Mouse (Mus musculus): ENCODE measurements at regions not wholly inside any gene's neighbourhood (a gene's known extent, or its start where the extent isn't known, plus 50 kb on each side); places are given as distances from the start of the nearest gene placed in this dataset.

- DNase-seq (ENCODE audit: low read depth): peak; percentile 29
- TF ChIP-seq CTCF (IDR thresholded peaks at IDR 0.05; ENCODE audit: borderline replicate concordance, extremely low read depth, insufficient read depth, insufficient read length) (no peak), POLR2A (IDR thresholded peaks at IDR 0.05; ENCODE audit: borderline replicate concordance, extremely low read depth, insufficient read depth, insufficient read length, poor library complexity, severe bottlenecking) (no peak)
Observed at GRCm38 (mm10) chr11:71976724-71977481, 60.4 kb downstream of the Aipl1 start.

GRCm38 (mm10) chr11:71971351-71971750 lies 66.0 kb downstream of the Aipl1 start:
- no peak for TF ChIP-seq CTCF (IDR thresholded peaks at IDR 0.05; ENCODE audit: borderline replicate concordance, extremely low read depth, insufficient read depth, insufficient read length)
- TF ChIP-seq POLR2A (IDR thresholded peaks at IDR 0.05; ENCODE audit: borderline replicate concordance, extremely low read depth, insufficient read depth, insufficient read length, poor library complexity, severe bottlenecking): no peak
- DNase-seq (ENCODE audit: low read depth): peak; percentile 62

- no peak for DNase-seq (ENCODE audit: low read depth)
- TF ChIP-seq POLR2A (IDR thresholded peaks at IDR 0.05; ENCODE audit: borderline replicate concordance, extremely low read depth, insufficient read depth, insufficient read length, poor library complexity, severe bottlenecking): no peak
- TF ChIP-seq CTCF (IDR thresholded peaks at IDR 0.05; ENCODE audit: borderline replicate concordance, extremely low read depth, insufficient read depth, insufficient read length): no peak
Observed at GRCm38 (mm10) chr11:71962306-71962705, 75.0 kb downstream of the Aipl1 start.

DNA sequence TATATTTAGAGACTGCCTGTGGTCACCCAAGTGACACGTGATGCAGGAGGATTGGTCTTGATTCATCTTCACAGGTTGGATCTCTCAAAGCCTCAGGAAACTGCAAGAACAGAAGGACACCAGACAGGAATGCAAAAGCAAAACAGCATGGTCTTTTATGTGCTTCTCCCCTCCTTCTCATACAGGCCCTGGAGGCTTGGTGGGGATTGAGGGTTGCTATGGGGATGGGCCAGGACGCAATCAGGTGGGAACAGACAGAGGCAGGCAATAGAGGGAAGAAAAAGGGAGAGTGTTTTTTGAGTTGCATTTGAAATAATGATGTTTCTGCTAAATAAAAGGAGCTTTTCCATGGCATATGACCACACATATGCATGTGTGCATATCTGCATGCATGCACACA lies 84.8 kb downstream of the Aipl1 start:
- TF ChIP-seq CTCF (IDR thresholded peaks at IDR 0.05; ENCODE audit: borderline replicate concordance, extremely low read depth, insufficient read depth, insufficient read length): no peak
- TF ChIP-seq POLR2A (IDR thresholded peaks at IDR 0.05; ENCODE audit: borderline replicate concordance, extremely low read depth, insufficient read depth, insufficient read length, poor library complexity, severe bottlenecking): no peak
- peak; percentile 54 for DNase-seq (ENCODE audit: low read depth)

DNA sequence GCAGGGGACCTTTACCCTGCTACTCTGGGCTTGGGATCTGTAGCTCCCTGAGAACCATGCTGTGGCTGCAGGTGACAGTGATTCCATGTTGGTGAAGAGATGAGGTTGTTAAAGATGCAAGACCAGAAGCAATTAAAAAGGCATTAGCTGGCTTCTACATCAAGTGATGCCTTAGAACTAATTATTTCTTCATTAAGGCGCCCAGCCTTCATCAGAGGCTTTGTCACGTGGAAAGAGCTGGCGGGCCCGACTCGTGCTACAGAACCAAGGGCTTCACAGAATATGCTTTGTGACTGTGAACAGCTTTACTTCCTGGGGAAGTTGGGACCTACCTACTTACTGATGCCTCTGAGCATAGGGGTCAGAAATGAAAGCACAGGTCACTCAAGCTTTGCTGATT lies 90.1 kb downstream of the Aipl1 start:
- TF ChIP-seq CTCF (IDR thresholded peaks at IDR 0.05; ENCODE audit: borderline replicate concordance, extremely low read depth, insufficient read depth, insufficient read length) (no peak), POLR2A (IDR thresholded peaks at IDR 0.05; ENCODE audit: borderline replicate concordance, extremely low read depth, insufficient read depth, insufficient read length, poor library complexity, severe bottlenecking) (no peak)
- peak; percentile 52 for DNase-seq (ENCODE audit: low read depth)

DNA sequence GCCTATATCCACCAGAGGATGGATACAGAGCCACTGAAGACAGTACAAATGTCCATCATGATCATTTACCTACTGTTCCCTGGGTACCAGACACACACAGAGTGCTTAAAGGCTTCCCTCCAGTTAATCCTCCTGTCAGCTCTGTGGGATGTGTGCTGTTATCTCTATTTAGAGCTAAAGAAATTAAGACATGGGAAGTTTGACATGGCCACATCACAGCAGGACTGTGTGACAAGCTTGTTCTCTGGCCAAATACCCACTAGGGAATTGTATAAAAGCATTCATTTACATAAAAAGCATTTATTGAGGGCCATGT lies 92.3 kb downstream of the Aipl1 start:
- TF ChIP-seq POLR2A (IDR thresholded peaks at IDR 0.05; ENCODE audit: borderline replicate concordance, extremely low read depth, insufficient read depth, insufficient read length, poor library complexity, severe bottlenecking): no peak
- no peak for TF ChIP-seq CTCF (IDR thresholded peaks at IDR 0.05; ENCODE audit: borderline replicate concordance, extremely low read depth, insufficient read depth, insufficient read length)

GRCm38 (mm10) chr11:71944398-71945097 lies 92.8 kb downstream of the Aipl1 start:
- DNase-seq (ENCODE audit: low read depth): peak; percentile 74
- TF ChIP-seq CTCF (IDR thresholded peaks at IDR 0.05; ENCODE audit: borderline replicate concordance, extremely low read depth, insufficient read depth, insufficient read length): no peak
- no peak for TF ChIP-seq POLR2A (IDR thresholded peaks at IDR 0.05; ENCODE audit: borderline replicate concordance, extremely low read depth, insufficient read depth, insufficient read length, poor library complexity, severe bottlenecking)

More for the DNA sequence above, 92.3 kb downstream of the Aipl1 start:
- DNase-seq (ENCODE audit: low read depth): peak; percentile 46

DNA sequence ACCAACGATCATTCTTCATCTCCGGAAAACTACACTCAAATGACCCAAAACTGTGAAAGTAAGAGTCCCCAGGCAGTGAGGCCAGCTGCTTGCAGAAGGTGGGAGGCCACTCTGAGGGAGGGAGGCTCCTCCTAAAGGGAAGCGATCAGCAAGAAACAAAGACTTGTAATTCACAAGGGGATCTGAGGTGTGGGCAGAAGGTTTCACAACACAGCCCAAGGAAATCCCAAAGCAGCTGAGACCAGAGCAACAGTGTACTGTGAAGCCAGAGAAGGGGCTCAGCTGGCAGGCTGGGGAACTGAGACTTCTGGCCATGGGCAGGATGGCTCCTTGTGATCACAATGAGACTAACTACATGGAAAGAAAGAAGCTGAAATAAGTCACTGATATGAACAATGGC lies 93.8 kb downstream of the Aipl1 start:
- peak; percentile 49 for DNase-seq (ENCODE audit: low read depth)
- no peak for TF ChIP-seq CTCF (IDR thresholded peaks at IDR 0.05; ENCODE audit: borderline replicate concordance, extremely low read depth, insufficient read depth, insufficient read length)
- TF ChIP-seq POLR2A (IDR thresholded peaks at IDR 0.05; ENCODE audit: borderline replicate concordance, extremely low read depth, insufficient read depth, insufficient read length, poor library complexity, severe bottlenecking): no peak

DNA sequence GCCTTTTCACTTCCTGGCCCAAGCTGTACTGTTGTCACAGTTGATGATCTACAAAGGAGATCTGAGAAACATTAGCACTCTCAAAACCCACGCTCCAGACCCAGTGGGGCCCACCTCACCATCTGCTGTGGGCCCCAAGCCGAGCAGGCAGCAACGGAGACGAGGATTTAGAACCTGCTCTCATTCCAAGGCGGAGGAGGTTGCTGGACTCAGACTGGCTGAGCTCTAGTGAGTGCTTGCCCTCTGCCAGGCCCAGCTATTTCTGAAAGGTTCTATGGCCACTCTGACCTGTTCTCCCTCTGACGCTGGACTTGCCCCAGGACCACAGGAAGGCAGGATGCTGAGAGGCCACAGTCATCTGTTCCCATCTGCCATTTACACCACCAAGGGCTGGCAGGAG lies 98.2 kb downstream of the Aipl1 start:
- no peak for TF ChIP-seq CTCF (IDR thresholded peaks at IDR 0.05; ENCODE audit: borderline replicate concordance, extremely low read depth, insufficient read depth, insufficient read length)
- TF ChIP-seq POLR2A (IDR thresholded peaks at IDR 0.05; ENCODE audit: borderline replicate concordance, extremely low read depth, insufficient read depth, insufficient read length, poor library complexity, severe bottlenecking): no peak
- no peak for DNase-seq (ENCODE audit: low read depth)

GRCm38 (mm10) chr11:71937108-71937507 lies 100.2 kb downstream of the Aipl1 start:
- no peak for DNase-seq (ENCODE audit: low read depth)
- no peak for TF ChIP-seq CTCF (IDR thresholded peaks at IDR 0.05; ENCODE audit: borderline replicate concordance, extremely low read depth, insufficient read depth, insufficient read length)
- no peak for TF ChIP-seq POLR2A (IDR thresholded peaks at IDR 0.05; ENCODE audit: borderline replicate concordance, extremely low read depth, insufficient read depth, insufficient read length, poor library complexity, severe bottlenecking)

DNA sequence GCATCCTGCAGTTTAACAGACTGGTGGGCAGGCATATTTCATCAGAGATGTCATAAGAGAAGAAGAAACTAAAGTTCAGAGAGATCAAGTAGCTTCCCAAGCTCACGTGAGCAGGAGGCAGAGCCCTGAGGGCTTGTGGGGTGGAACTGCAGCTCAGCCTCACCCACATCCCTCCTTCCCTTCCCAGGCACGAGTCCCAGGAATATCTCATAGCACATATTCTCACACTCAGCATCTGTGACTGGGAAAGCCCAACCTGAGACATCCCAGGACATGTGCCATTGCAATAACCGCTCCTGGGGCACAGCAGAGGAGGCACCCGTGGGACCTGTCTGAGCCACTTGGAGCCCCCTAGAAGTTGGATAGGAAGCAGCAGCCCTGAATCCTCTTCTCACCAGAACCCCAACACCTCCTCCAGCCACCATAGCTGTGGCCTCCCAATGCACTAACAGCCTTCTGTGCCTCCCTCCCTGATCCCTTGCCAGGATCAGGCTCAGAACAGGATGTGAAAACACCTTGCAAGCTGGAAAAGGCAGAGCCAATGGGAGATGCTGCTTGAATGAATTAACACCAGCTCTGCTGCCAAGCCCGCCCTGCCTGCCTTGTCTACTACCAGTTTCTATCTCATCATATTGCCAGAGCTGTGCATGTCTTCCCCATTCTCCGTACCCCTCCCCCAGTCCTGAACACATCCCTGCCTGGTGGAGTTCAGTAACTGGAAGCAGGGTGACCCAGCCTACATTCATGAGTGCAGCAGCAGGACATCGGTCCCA lies 107.4 kb downstream of the Aipl1 start:
- peak; percentile 85 for DNase-seq (ENCODE audit: low read depth)
- TF ChIP-seq CTCF (IDR thresholded peaks at IDR 0.05; ENCODE audit: borderline replicate concordance, extremely low read depth, insufficient read depth, insufficient read length) (no peak), POLR2A (IDR thresholded peaks at IDR 0.05; ENCODE audit: borderline replicate concordance, extremely low read depth, insufficient read depth, insufficient read length, poor library complexity, severe bottlenecking) (no peak)

All from brain, embryonic 14.5 days (tissue).